Mouse (Mus musculus): ENCODE results near the gene Pon3.

GRCm38 (mm10) chr6:5234563-5234962 lies 21.5 kb downstream of the Pon3 start:
- TF ChIP-seq CTCF (IDR thresholded peaks at IDR 0.05; ENCODE audit: borderline replicate concordance, extremely low read depth, insufficient read depth, insufficient read length), result no peak
- TF ChIP-seq POLR2A (IDR thresholded peaks at IDR 0.05; ENCODE audit: borderline replicate concordance, extremely low read depth, insufficient read depth, insufficient read length, poor library complexity, severe bottlenecking), result no peak
